In the genomic region with DNA sequence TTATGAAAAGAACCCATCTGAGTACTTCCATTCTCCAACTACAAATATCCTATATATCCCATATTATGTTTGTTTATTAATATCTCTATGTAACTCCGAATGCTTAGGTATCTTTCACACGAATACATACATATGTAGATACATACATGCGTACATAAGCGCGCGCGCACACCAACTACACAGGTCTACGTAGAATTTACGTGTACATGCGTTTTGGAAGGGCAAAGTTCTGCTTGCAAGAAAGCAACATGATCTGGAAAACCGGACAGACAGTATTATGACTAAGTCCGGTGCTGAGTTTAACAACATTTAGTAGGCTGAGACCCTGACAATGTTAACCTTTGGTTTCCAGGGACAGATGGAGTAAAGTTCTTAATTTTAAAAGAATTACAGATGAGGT, we compare ENCODE assay signal across 11 mouse cellular contexts. TPM values are rescaled to one million over a fixed set of nuclear protein-coding genes. Genes with fewer than 3 reads are reported as not detected.
DNase-seq lines count a peak whose midpoint lies in the region; ATAC-seq and TF ChIP-seq lines count a peak whose summit lies in the region.
"Had no signal": no experiment of that assay in that cellular context is flagged by ENCODE, and none has a peak within 500 bp of the region (broad histone marks: within the 10 kb centered on the region; RNA-seq: fewer than 3 reads in every experiment).

No protein-coding gene starts in this region.

- ATAC-seq in intestine, embryonic 15.5 days, result no peak
- ATAC-seq in intestine, postnatal 0 days, result no peak
- ATAC-seq in neural tube, embryonic 15.5 days (ENCODE audit: low FRiP score), result no peak

- H3K4me3 ChIP-seq in intestine, embryonic 15.5 days (replicated peaks), result no peak overlapping the region
- H3K4me3 ChIP-seq in intestine, postnatal 0 days (ENCODE audit: low read depth, low read length), result no peak overlapping the region
- H3K4me3 ChIP-seq in embryonic facial prominence, embryonic 10.5 days, result 0 out of 2 replicates have a peak overlapping the region, but pooled peaks have one; percentile 6
- peak overlapping the region; percentile 17; the same call in 1 of the 2 replicates for H3K4me3 ChIP-seq in neural tube, embryonic 15.5 days (replicated peaks)

- H3K36me3 ChIP-seq in intestine, embryonic 15.5 days, result no peaks in the 10 kb centered on the region
- no peaks in the 10 kb centered on the region for H3K36me3 ChIP-seq in intestine, postnatal 0 days (ENCODE audit: control insufficient read depth, insufficient read depth)
- H3K36me3 ChIP-seq in embryonic facial prominence, embryonic 10.5 days (replicated peaks), result no peaks in the 10 kb centered on the region
- no peaks in the 10 kb centered on the region for H3K36me3 ChIP-seq in neural tube, embryonic 15.5 days

- WGBS in intestine, embryonic 15.5 days, result 5% methylated on average over 12 of the region's 12 CpGs
- WGBS in intestine, postnatal 0 days, result 6% methylated on average over 12 of the region's 12 CpGs
- 3% methylated on average over 12 of the region's 12 CpGs for WGBS in embryonic facial prominence, embryonic 10.5 days
- 3% methylated on average over 12 of the region's 12 CpGs for WGBS in neural tube, embryonic 15.5 days

- H3K9me3 ChIP-seq in intestine, embryonic 15.5 days, result no peaks in the 10 kb centered on the region
- no peaks in the 10 kb centered on the region for H3K9me3 ChIP-seq in intestine, postnatal 0 days (ENCODE audit: control insufficient read depth)
- no peaks in the 10 kb centered on the region for H3K9me3 ChIP-seq in embryonic facial prominence, embryonic 10.5 days
- H3K9me3 ChIP-seq in neural tube, embryonic 15.5 days (replicated peaks), result no peaks in the 10 kb centered on the region

- H3K27me3 ChIP-seq in intestine, embryonic 15.5 days (replicated peaks), result peaks cover 38% of the 10 kb centered on the region
- H3K27me3 ChIP-seq in intestine, postnatal 0 days (replicated peaks; ENCODE audit: control insufficient read depth, insufficient read depth, low read length), result peaks cover 56% of the 10 kb centered on the region
- peaks cover 84% of the 10 kb centered on the region for H3K27me3 ChIP-seq in embryonic facial prominence, embryonic 10.5 days (replicated peaks; ENCODE audit: low read depth, poor library complexity, severe bottlenecking)
- H3K27me3 ChIP-seq in neural tube, embryonic 15.5 days (replicated peaks), result peaks cover 45% of the 10 kb centered on the region

- no peak for DNase-seq in embryonic facial prominence, embryonic 10.5 days (ENCODE audit: low spot score)
- peak; percentile 25 for DNase-seq in mesoderm, embryonic 11.5 days (ENCODE audit: low read depth, low spot score)
- no peak for DNase-seq in lung, postnatal 14 days
- DNase-seq in layer of hippocampus, adult 18-20 months (ENCODE audit: low spot score in 2 of 2), result no peak
- DNase-seq: gastrocnemius, postnatal 10 days; liver had no signal

- H3K4me2 ChIP-seq in intestine, embryonic 15.5 days (replicated peaks), result 0 out of 2 replicates have a peak overlapping the region, but pooled peaks have one; percentile 9
- H3K4me2 ChIP-seq in intestine, postnatal 0 days (replicated peaks; ENCODE audit: low read depth), result no peak overlapping the region
- H3K4me2 ChIP-seq in neural tube, embryonic 15.5 days, result peak overlapping the region; percentile 100

- TF ChIP-seq CTCF in intestine, postnatal 0 days (IDR thresholded peaks at IDR 0.05; ENCODE audit: low read depth), result no peak

- peaks cover 15% of the 10 kb centered on the region for H3K4me1 ChIP-seq in intestine, embryonic 15.5 days (replicated peaks)
- no peaks in the 10 kb centered on the region for H3K4me1 ChIP-seq in intestine, postnatal 0 days (replicated peaks; ENCODE audit: control insufficient read depth, insufficient read depth, low read length)
- H3K4me1 ChIP-seq in embryonic facial prominence, embryonic 10.5 days, result peaks cover 23% of the 10 kb centered on the region
- peaks cover 19% of the 10 kb centered on the region for H3K4me1 ChIP-seq in neural tube, embryonic 15.5 days

- H3K27ac ChIP-seq in intestine, embryonic 15.5 days, result no peak overlapping the region
- no peak overlapping the region for H3K27ac ChIP-seq in intestine, postnatal 0 days (ENCODE audit: low read depth, low read length)
- no peak overlapping the region for H3K27ac ChIP-seq in embryonic facial prominence, embryonic 10.5 days (replicated peaks)
- no peak overlapping the region for H3K27ac ChIP-seq in neural tube, embryonic 15.5 days (replicated peaks)
- H3K27ac ChIP-seq: macrophage; stomach, postnatal 0 days had no signal

- H3K9ac ChIP-seq in intestine, embryonic 15.5 days, result no peak overlapping the region
- no peak overlapping the region for H3K9ac ChIP-seq in intestine, postnatal 0 days (ENCODE audit: low read depth, low read length)
- no peak overlapping the region for H3K9ac ChIP-seq in neural tube, embryonic 15.5 days (replicated peaks)

RNA-seq across cellular contexts. Expression of gene Fgf5, which starts 1.2 kb away (rescaled TPM):
- polyA plus RNA-seq in intestine, embryonic 15.5 days (2015; fragmentation: Nextera tagmentation; extraction: Ambion mirVana), result 0.77 and 1.2 TPM in 2 replicates
- 0.31 and 0.59 TPM in 2 replicates for polyA plus RNA-seq in intestine, postnatal 0 days (2015; fragmentation: Nextera tagmentation; extraction: Ambion mirVana)
- 0.52 and 0.65 TPM in 2 replicates for polyA plus RNA-seq in embryonic facial prominence, embryonic 10.5 days (2016; fragmentation: Nextera tagmentation; extraction: Ambion mirVana)
- polyA plus RNA-seq in neural tube, embryonic 15.5 days (2015; fragmentation: Nextera tagmentation; extraction: Ambion mirVana), result 1.4 and 1.7 TPM in 2 replicates
- total RNA-seq in layer of hippocampus, adult 18-20 months (2021), result 1 to 10 TPM; 3.8 to 4.8 TPM
- polyA plus RNA-seq: macrophage had no signal

Comparison
In these comparisons a context has a peak if more than half of its experiments do, and no peak if none do; other contexts are left out.
1. H3K4me3 ChIP-seq: peak in embryonic facial prominence, embryonic 10.5 days (single experiment) and neural tube, embryonic 15.5 days (single experiment); none in intestine, embryonic 15.5 days (single experiment) and intestine, postnatal 0 days (single experiment).